Mouse (Mus musculus) skeletal muscle tissue, postnatal 0 days (tissue): ENCODE data around the gene Olfr498. TPM values are rescaled to one million over a fixed set of nuclear protein-coding genes. Genes with fewer than 3 reads are reported as not detected.

Experiments
- polyA plus RNA-seq: library from polyadenylated mRNA; unstranded; fragments of >200 nt; fragmentation: Nextera tagmentation; extraction: Ambion mirVana; gene quantifications from 2 replicates; pipeline ENCODE4 v1.2.1, GENCODE M21; 2015

Gene Olfr498
- not detected in 2 replicates for polyA plus RNA-seq

DNA sequence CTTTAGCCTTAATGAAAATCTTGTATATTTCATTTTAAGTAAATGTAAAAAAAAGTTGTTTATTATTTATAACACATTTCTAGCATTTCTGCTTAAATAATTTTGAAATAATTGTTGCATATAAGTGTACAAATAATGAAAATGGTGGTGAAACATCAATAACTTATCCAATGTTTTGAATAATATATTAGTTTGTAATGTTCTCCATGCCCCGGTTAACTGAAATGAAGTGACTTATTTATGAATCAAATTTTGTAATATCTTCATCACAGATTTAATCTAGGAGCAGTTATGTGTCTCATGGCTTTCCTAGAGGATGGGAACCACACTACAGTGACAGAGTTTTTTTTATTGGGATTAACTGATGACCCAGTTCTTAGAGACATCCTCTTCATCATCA lies at the start of gene Olfr498:
TSS of gene Olfr498 (plus strand) at position 301 of the 400 bp plus-strand sequence.

DNA sequence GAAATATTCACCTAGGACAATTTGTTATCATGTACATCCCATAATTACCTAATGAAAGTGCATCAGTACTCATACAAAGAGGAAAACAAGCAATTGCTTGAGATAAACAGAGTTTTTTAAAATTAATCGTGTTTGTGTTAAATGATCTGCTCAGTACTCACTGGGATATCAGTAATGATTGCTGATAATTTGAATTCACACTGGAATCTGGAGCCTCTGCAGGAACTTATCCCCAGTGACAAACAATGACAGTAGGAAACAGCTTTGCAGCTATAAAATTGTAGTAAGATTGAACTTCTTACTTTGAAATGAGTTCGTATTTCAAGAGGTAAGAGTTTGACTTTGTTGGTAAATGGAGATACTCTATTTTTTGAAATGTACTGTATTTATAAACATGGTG lies 45.0 kb upstream of the Olfr498 start, which contains the start of gene Olfr497:
TSS of gene Olfr497 (plus strand) at position 301 of the 400 bp plus-strand sequence.

Other genes with a start within 250 kb of the Olfr498 start
- not detected in 2 replicates for gene Olfr488, start 207.0 kb upstream of the Olfr498 start, polyA plus RNA-seq
- gene Olfr490, start 176.4 kb upstream of the Olfr498 start, polyA plus RNA-seq: not detected in 2 replicates
- not detected in 2 replicates for gene Olfr491, start 151.9 kb upstream of the Olfr498 start, polyA plus RNA-seq
- not detected in 2 replicates for gene Olfr492, start 141.7 kb upstream of the Olfr498 start, polyA plus RNA-seq
- not detected in 2 replicates for gene Olfr493, start 118.3 kb upstream of the Olfr498 start, polyA plus RNA-seq
- not detected in 2 replicates for gene Olfr494, start 100.0 kb upstream of the Olfr498 start, polyA plus RNA-seq
- gene Olfr495, start 72.2 kb upstream of the Olfr498 start, polyA plus RNA-seq: not detected in 2 replicates
- not detected in 2 replicates for gene Olfr497, start 44.9 kb upstream of the Olfr498 start, polyA plus RNA-seq
- gene Olfr502, start 59.7 kb downstream of the Olfr498 start, polyA plus RNA-seq: not detected in 2 replicates
- gene Olfr503, start 79.2 kb downstream of the Olfr498 start, polyA plus RNA-seq: not detected in 2 replicates
- gene Olfr504, start 100.5 kb downstream of the Olfr498 start, polyA plus RNA-seq: not detected in 2 replicates
- not detected in 2 replicates for gene Olfr506, start 145.5 kb downstream of the Olfr498 start, polyA plus RNA-seq
- gene Olfr507, start 156.5 kb downstream of the Olfr498 start, polyA plus RNA-seq: not detected in 2 replicates
- gene Olfr508, start 164.7 kb downstream of the Olfr498 start, polyA plus RNA-seq: not detected in 2 replicates
- 0.04 TPM in 1 of 2 replicates, not detected in the other for gene Olfr509, start 186.6 kb downstream of the Olfr498 start, polyA plus RNA-seq
- not detected in 2 replicates for gene Olfr510, start 201.1 kb downstream of the Olfr498 start, polyA plus RNA-seq
- not detected in 2 replicates for gene Olfr512, start 248.0 kb downstream of the Olfr498 start, polyA plus RNA-seq